Comparison of ENCODE assay signal across 8 mouse cellular contexts in the genomic region with DNA sequence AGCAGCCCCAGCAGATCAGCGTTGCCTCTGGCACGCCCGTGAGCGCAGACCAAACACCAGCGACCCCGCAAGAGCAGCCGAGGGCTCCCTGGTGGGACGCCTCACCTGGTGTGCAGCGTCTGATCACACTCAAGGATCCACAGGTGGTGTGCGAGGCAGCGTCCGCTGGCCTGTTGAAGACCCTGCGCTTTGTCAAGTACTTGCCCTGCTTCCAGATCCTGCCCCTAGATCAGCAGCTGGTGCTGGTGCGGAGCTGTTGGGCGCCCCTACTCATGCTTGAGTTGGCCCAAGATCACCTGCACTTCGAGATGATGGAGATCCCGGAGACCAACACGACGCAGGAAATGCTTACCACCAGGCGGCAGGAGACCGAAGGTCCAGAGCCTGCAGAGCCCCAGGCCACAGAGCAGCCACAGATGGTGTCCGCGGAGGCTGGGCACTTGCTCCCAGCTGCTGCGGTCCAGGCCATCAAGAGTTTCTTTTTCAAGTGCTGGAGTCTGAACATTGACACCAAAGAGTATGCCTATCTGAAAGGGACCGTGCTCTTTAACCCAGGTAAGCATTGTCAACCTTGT. TPM values are rescaled to one million over a fixed set of nuclear protein-coding genes. Genes with fewer than 3 reads are reported as not detected.
DNase-seq lines count a peak whose midpoint lies in the region; ATAC-seq and TF ChIP-seq lines count a peak whose summit lies in the region.

No protein-coding gene starts in this region.

- TF ChIP-seq CTCF in E14TG2a.4 (conservative IDR thresholded peaks at IDR 0.05; ENCODE audit: low read length), result no peak

- no peaks in the 10 kb centered on the region for H3K9me3 ChIP-seq in E14TG2a.4 (ENCODE audit: low read length)
- no peaks in the 10 kb centered on the region for H3K9me3 ChIP-seq in forebrain, embryonic 10.5 days
- no peaks in the 10 kb centered on the region for H3K9me3 ChIP-seq in limb, embryonic 15.5 days

- H3K4me1 ChIP-seq in E14TG2a.4 (replicated peaks; ENCODE audit: low read depth, low read length), result peaks cover 13% of the 10 kb centered on the region; the same call in 1 of the 2 replicates
- peaks cover 8% of the 10 kb centered on the region; the same call in 1 of the 2 replicates for H3K4me1 ChIP-seq in forebrain, embryonic 10.5 days
- H3K4me1 ChIP-seq in limb, embryonic 15.5 days, result 0 out of 2 replicates have a peak, but pooled peaks cover 9% of the 10 kb centered on the region

- DNase-seq in gastrocnemius, postnatal 4 days (ENCODE audit: low spot score in 2 of 2), result peak; percentile 4 to 17
- no peak for DNase-seq in gastrocnemius, adult 8-10 months (ENCODE audit: low spot score in 2 of 2)
- DNase-seq in forebrain, embryonic 10.5 days (ENCODE audit: extremely low spot score, low spot score), result peak; percentile 17
- DNase-seq in urinary bladder, postnatal 36 days (ENCODE audit: low spot score in 2 of 2), result no peak
- DNase-seq in urinary bladder, adult 18-20 months (ENCODE audit: low spot score in 2 of 2), result no peak
- DNase-seq in lung, postnatal 14 days, result no peak

- H3K27ac ChIP-seq in forebrain, embryonic 10.5 days, result no peak overlapping the region
- H3K27ac ChIP-seq in limb, embryonic 15.5 days, result no peak overlapping the region

- peaks cover 17% of the 10 kb centered on the region for H3K36me3 ChIP-seq in E14TG2a.4 (ENCODE audit: insufficient read depth, low read length)
- H3K36me3 ChIP-seq in forebrain, embryonic 10.5 days (replicated peaks), result no peaks in the 10 kb centered on the region
- no peaks in the 10 kb centered on the region for H3K36me3 ChIP-seq in limb, embryonic 15.5 days

- H3K9ac ChIP-seq in limb, embryonic 15.5 days, result no peak overlapping the region

- H3K4me3 ChIP-seq in E14TG2a.4 (replicated peaks; ENCODE audit: low read length), result peak overlapping the region; percentile 83
- peak overlapping the region; percentile 54 for H3K4me3 ChIP-seq in forebrain, embryonic 10.5 days
- H3K4me3 ChIP-seq in limb, embryonic 15.5 days, result peak overlapping the region; percentile 27

- H3K27me3 ChIP-seq in E14TG2a.4 (ENCODE audit: insufficient read depth, low read length), result no peaks in the 10 kb centered on the region
- H3K27me3 ChIP-seq in forebrain, embryonic 10.5 days (ENCODE audit: poor library complexity, severe bottlenecking), result peaks cover 70% of the 10 kb centered on the region
- peaks cover 24% of the 10 kb centered on the region for H3K27me3 ChIP-seq in limb, embryonic 15.5 days

- peak overlapping the region; percentile 48 for H3K4me2 ChIP-seq in limb, embryonic 15.5 days

- WGBS in forebrain, embryonic 10.5 days, result 25% methylated on average over 25 of the region's 25 CpGs
- 15% methylated on average over 25 of the region's 25 CpGs for WGBS in limb, embryonic 15.5 days

- ATAC-seq in limb, embryonic 15.5 days (ENCODE audit: insufficient number of reproducible peaks, low FRiP score, low TSS enrichment, low read depth), result no peak

RNA-seq across cellular contexts. Expression of a gene that starts 0.9 kb away (rescaled TPM):
- not detected for total RNA-seq in gastrocnemius, postnatal 4 days (2021)
- total RNA-seq in gastrocnemius, adult 8-10 months (2022), result not detected
- polyA plus RNA-seq in forebrain, embryonic 10.5 days (2016; fragmentation: Nextera tagmentation; extraction: Ambion mirVana), result 2.6 and 3.1 TPM in 2 replicates
- polyA plus RNA-seq in limb, embryonic 15.5 days (2015; fragmentation: Nextera tagmentation; extraction: Ambion mirVana), result 0.70 and 0.74 TPM in 2 replicates

Comparison
In these comparisons a context has a peak if more than half of its experiments do, and no peak if none do; other contexts are left out.
1. DNase-seq: peak in gastrocnemius, postnatal 4 days (2 of 2) and forebrain, embryonic 10.5 days (single experiment); none in gastrocnemius, adult 8-10 months (0 of 2), urinary bladder, postnatal 36 days (0 of 2), urinary bladder, adult 18-20 months (0 of 2) and lung, postnatal 14 days (single experiment).
2. H3K4me3 ChIP-seq: peak in every context shown above with its lines; median percentile 83 in E14TG2a.4; 54 in forebrain, embryonic 10.5 days; 27 in limb, embryonic 15.5 days.